Mouse (Mus musculus): ENCODE data around the gene Kif2a.
"Not testable (repeated sequence)": the region's sequence is repeated elsewhere in the genome, so short reads cannot be mapped to it uniquely, and the experiment has no call there.

The Kif2a gene

GRCm38 (mm10) chr13:107031228-107031627, 9.3 kb upstream of the Kif2a start:
- CTCF ChIA-PET = no interaction called here
- POLR2A ChIA-PET = interaction anchor here in 2 of 4 experiments (0.6 to 1.8 kb wide), 2 partner anchors 9 to 23 kb away, joined by 4 to 8 read pairs; partner anchors contain the start of gene Kif2a (in 1 of the 2)

GRCm38 (mm10) chr13:107027218-107027617, 5.3 kb upstream of the Kif2a start:
- ChIA-PET POLR2A (interaction anchor here in 1 of 4 experiments (0.8 to 1.5 kb wide), 2 partner anchors 9 to 25 kb away, joined by 3 to 4 read pairs; no protein-coding TSS in a partner anchor), CTCF (interaction anchor here in 1 of 4 experiments (0.6 to 0.7 kb wide), 2 partner anchors 75 to 131 kb away, joined by 3 to 4 read pairs; no protein-coding TSS in a partner anchor)

DNA sequence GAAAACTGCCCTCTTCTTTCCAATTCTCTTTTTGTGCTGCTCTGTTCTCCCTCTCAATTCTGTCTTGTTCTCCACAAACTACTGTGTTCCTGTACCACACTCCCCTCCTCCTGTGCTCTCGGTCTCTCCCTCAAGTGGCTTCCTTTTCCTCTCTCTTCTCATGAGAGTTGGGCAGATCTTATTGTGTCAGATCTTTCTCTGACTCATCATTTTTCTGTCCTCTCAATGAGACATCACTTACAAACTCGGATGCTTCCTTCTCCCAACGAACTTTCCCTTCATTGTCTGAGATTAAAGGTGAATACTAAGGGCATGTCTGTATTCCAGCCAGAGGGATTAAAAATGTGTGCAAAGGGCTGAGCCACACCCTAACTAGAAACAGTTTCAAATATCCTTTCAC, 3.7 kb upstream of the Kif2a start:
- ChIA-PET POLR2A (interaction anchor here in 3 of 4 experiments (0.8 to 3.9 kb wide), 5 partner anchors 8 to 13 kb away, joined by 3 to 41 read pairs (median 6); no protein-coding TSS in a partner anchor), CTCF (no interaction called here)

DNA sequence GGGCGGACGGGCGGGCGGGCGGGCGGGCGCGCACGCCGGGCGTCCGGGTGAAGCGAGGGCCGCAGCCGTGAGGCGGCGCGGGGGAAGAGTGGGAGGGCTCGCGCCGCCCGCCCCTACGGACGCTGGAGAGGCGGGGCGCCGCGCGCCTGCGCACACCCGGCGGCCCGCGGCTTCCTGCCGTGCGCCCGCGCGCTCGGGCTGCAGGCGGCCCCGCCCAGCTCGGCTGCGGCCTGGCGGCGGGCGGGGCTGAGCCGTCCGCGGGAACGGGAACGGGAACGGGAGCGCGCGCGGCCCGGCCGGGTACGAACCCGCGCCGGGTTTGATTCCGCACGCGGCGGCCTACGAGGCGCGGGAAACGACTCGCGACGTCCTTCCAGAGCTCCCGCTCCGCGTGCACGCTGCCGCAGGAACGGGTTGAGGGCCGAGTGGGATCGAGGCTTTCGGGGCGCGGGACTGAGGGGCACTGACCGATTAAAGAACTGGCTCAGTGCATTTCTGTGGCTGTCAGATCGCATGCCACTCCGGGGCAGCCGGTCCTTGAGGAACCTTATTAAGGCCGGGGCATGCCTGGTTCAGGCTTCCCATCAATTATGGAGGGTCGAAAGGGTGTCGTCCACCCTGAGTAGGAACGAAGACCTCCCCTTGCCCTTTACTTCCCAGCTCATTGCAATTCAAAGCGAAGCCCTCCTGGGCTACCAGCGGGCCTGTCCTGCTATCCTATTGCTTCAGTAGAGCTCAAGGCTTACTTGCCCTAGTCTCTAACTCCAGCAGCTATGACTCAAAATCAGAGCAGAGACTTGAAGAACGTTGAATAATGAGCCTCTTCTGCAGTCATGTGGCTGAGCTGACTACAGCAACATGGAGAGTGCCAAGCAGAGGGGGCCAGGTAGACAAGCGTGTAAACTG, 593 bp upstream of the Kif2a start:
- CTCF ChIA-PET = interaction anchor here in 2 of 4 experiments (0.7 to 1.2 kb wide), 2 partner anchors 11 to 34 kb away, joined by 3 to 4 read pairs; no protein-coding TSS in a partner anchor
- POLR2A ChIA-PET = interaction anchor here in 3 of 4 experiments (0.6 to 3.9 kb wide), 22 partner anchors 8 to 1237 kb away, joined by 3 to 41 read pairs (median 4); partner anchors contain the start of gene Dimt1 (in 2 of the 3)

DNA sequence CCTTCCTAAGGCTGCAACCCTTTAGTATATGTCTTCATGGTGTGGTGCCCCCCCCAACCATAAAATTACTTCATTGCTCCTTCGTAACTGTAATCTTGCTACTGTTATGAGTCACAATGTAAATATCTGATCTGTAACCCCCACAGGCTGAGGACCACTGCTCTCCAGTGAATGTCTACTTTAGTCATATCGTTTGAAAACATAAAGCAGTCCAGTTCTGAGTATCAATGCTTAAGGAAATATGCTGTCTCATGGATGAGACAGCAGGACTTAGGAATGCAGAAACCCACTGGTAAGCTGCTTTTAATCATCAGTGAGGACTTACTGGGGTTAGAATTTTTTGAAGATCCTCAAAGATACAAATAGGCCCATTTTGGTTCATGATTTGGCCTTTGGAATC, 2.5 kb downstream of the Kif2a start:
- ChIA-PET CTCF (no interaction called here), POLR2A (interaction anchor here in 1 of 4 experiments (2.1 kb wide), 1 partner anchor 11 kb away, joined by 10 read pairs; no protein-coding TSS in a partner anchor)

DNA sequence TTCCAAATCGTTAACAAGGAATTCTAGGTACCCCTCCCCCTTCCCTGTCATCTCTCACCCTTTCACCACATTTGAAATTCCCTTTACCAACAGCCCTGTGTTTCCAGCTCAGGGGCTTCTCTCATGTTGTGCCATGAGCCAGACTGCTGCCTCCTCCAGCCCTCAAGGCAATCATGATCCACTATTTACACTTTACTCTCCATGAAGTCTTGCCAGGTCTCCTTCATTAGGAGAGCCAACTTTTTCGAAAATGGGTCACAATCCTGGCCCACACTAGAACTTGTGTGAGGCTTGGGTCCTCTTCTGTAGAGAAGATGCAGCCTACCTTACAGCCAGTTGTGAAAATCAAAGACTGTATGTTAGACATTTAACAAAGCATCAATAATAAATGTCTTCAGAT, 8.0 kb downstream of the Kif2a start:
- ChIA-PET CTCF (interaction anchor here in 2 of 4 experiments (0.5 kb wide), 2 partner anchors 83 to 1757 kb away, joined by 3 to 5 read pairs; no protein-coding TSS in a partner anchor), POLR2A (interaction anchor here in 1 of 4 experiments (1.0 to 1.2 kb wide), 2 partner anchors 13 to 38 kb away, joined by 3 to 4 read pairs; no protein-coding TSS in a partner anchor)

- CTCF ChIA-PET = no interaction called here
- POLR2A ChIA-PET = interaction anchor here in 2 of 4 experiments (0.9 to 1.2 kb wide), 2 partner anchors 11 to 27 kb away, joined by 3 read pairs; partner anchors contain the start of gene Kif2a (in 1 of the 2)
Observed at GRCm38 (mm10) chr13:107011618-107012017, 10.3 kb downstream of the Kif2a start.

DNA sequence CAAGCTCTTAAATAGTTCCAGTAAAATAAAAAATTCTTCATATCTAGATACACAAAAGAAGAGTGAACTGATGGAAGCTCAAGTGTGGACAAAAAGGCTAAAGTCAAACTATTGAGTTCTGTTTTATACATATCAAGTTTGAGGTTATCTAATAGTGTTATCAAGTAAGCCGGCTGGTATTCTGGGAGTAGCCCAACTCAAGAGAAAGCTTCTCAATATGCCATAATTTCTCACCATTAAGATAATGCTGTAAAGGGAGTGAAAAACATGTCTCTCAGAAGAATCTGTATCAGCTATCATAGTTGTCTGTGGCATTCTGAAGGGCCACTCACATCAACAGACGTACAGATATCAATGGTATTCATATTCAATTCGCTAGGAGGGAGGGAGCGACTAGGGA, 13.8 kb downstream of the Kif2a start:
- ChIA-PET CTCF (no interaction called here), POLR2A (interaction anchor here in 1 of 4 experiments (0.8 to 2.8 kb wide), 4 partner anchors 8 to 26 kb away, joined by 3 to 10 read pairs (median 8); partner anchors contain the start of gene Kif2a)

DNA sequence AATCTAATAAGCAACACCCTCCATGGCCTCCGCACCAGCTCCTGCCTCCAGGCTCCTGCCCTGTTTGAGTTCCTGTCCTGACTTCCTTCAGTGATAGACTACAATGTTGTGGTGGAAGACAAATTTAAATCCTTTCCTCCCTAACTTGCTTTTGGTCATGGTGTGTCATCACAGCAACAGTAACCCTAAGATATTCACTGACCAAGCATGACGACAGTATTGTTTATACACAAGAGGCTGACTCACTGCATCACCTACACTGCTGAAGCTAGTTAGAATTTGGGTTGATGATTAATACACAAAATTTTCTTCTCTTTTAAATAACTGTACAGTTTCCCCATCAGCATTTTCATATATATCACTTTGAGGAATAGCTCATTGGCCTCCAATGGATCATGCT, 18.7 kb downstream of the Kif2a start:
- ChIA-PET CTCF (no interaction called here), POLR2A (interaction anchor here in 1 of 4 experiments (0.8 to 1.6 kb wide), 3 partner anchors 13 to 32 kb away, joined by 3 to 4 read pairs (median 4); no protein-coding TSS in a partner anchor)

- CTCF ChIA-PET = no interaction called here
- POLR2A ChIA-PET = interaction anchor here in 1 of 4 experiments (1.0 kb wide), 1 partner anchor 13 kb away, joined by 3 read pairs; no protein-coding TSS in a partner anchor
Observed at GRCm38 (mm10) chr13:106998671-106999070, 23.3 kb downstream of the Kif2a start.

DNA sequence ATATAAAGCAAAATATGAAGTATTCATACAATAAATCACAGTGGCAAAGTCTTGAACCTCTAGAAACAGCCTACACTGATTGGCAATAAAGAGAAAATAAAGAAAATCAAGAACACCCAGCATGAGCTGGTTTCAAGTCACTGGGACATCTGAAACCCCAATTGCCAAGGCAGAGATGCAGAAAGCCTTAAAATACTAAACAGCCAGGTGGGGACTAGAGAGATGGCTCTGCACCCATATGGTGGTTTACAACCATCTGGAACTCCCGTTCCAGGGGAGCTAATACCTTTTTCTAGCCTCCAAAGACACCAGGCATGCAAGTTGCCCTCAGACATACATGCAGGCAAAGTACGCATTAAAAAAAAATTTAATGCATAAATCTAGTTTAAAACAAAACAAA, 23.9 kb downstream of the Kif2a start:
- ChIA-PET CTCF (no interaction called here), POLR2A (interaction anchor here in 1 of 4 experiments (0.6 to 1.0 kb wide), 2 partner anchors 12 to 65 kb away, joined by 3 to 4 read pairs; no protein-coding TSS in a partner anchor)

DNA sequence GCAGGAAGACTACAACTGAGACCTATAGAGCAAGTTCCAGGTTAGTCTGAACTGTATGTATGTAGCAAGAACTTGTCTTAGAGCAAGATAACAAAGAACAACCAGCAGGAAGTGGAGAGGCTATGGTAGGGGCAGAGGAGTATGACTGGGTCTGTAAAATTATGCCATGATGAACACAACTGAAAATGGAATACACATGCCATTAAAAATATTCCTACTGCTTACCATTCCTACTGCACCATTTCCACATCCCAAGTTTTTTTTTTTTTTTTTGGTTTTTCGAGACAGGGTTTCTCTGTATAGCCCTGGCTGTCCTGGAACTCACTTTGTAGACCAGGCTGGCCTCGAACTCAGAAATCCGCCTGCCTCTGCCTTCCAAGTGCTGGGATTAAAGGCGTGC, 24.4 kb downstream of the Kif2a start:
- POLR2A ChIA-PET = interaction anchor here in 1 of 4 experiments (1.0 kb wide), 1 partner anchor 11 kb away, joined by 3 read pairs; no protein-coding TSS in a partner anchor
- CTCF ChIA-PET = not testable (repeated sequence)

DNA sequence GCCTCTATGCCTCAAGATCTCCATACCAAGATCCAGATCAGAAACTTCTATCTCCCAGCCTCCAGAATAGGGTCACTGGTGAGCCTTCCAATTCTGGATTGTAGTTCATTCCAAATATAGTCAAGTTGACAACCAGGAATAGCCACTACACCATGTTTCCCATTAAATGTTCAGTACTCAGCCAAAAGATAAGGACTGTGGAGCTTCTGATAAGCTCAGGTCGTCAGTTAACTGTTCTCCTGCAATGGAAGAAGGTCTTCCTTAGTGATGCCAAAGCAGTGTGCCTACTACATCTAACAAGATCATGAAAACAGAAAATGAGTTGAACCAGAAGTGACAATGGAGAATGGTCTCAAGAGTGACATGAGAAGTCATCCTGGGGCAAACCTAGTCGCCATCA, 25.0 kb downstream of the Kif2a start:
- ChIA-PET POLR2A (interaction anchor here in 1 of 4 experiments (0.9 kb wide), 1 partner anchor 28 kb away, joined by 3 read pairs; no protein-coding TSS in a partner anchor), CTCF (no interaction called here)

DNA sequence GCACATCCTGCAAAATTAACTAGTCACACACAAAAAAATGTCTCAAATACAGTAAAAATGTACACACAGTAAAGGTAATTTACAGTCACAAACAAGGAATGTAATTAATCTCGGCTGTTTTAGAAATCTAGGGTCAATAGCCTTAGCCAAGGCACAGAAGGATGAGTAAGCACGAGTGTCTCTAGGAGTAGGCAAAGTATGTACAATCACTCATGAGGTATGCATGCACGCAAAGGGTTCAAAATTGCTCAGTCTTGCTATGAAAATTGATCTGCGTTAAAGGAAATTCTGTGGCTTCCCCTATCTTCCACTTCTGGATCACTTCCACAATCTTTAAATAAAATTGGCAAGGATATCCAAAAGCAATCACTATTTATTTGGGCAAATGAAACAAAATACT, 60.4 kb downstream of the Kif2a start:
- ChIA-PET CTCF (no interaction called here), POLR2A (interaction anchor here in 1 of 4 experiments (2.0 to 2.4 kb wide), 2 partner anchors 11 to 22 kb away, joined by 7 to 13 read pairs; no protein-coding TSS in a partner anchor)

DNA sequence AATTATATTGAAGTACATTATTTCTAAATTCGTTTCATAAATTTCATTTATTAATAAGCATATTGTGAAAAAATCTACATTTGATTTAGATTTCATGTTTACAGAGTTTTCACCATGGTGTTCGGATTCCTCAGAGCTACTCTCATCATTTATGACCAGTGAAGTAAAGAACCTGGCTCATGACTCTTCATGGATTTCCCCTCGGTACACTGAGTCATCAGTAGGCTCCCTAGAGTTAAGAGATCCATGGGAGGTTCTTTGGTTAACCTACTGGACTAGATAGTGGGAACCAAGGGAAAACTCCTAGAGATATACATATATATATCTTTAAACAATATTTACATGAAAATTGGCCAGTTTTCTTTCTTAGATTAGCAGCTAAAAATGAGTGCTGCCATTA, 61.4 kb downstream of the Kif2a start:
- ChIA-PET CTCF (interaction anchor here in 1 of 4 experiments (1.2 kb wide), 1 partner anchor 20 kb away, joined by 3 read pairs; no protein-coding TSS in a partner anchor), POLR2A (interaction anchor here in 2 of 4 experiments (0.5 to 2.4 kb wide), 12 partner anchors 8 to 126 kb away, joined by 3 to 13 read pairs (median 4); no protein-coding TSS in a partner anchor)

DNA sequence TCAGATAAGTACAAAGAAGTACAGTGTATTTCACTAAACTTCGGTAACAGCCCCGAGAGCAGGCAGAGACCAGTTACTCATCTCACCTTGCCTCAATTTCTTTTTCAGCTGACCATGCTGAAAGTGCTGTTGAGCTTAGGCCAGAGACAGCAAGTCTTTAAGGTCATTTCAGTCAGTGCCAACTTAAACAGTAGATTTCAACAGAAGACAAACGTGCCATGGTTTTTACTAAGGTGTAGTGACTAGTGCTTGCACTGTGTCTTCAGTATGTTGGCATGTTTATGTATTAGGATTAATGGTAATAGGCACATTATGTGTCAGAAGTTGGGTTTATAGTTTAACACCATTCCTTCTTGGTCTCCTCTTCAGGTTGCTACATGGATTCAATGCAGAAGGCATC, 63.6 kb downstream of the Kif2a start:
- POLR2A ChIA-PET = interaction anchor here in 3 of 4 experiments (0.8 to 4.3 kb wide), 10 partner anchors 9 to 143 kb away, joined by 3 to 28 read pairs (median 4); partner anchors contain the start of gene Dimt1 (in 1 of the 3)
- CTCF ChIA-PET = no interaction called here

- CTCF ChIA-PET = no interaction called here
- POLR2A ChIA-PET = interaction anchor here in 3 of 4 experiments (0.8 to 4.3 kb wide), 11 partner anchors 9 to 144 kb away, joined by 3 to 28 read pairs (median 6); partner anchors contain the start of gene Dimt1 (in 2 of the 3)
Observed at GRCm38 (mm10) chr13:106957554-106957953, 64.4 kb downstream of the Kif2a start.

DNA sequence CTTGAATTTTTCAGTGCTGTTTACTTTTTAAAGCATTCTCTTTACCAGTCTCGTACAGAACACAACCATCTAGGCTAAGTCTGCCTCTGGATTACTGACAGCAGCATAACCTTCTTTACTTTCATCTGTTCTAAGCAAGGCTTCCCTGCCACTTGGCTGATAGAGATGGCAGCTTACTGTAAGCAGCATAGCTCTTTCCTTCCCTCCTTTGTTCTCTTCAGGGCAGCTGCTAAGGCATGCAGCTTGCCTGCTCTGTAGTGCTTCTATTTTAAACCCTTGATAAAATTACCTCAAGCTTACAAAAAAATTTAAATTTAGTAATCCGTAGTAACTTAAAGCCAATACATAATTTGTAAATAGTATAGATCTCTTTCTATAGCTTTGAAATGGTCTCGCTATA, 67.0 kb downstream of the Kif2a start:
- CTCF ChIA-PET = no interaction called here
- POLR2A ChIA-PET = interaction anchor here in 1 of 4 experiments (0.8 to 4.3 kb wide), 8 partner anchors 9 to 68 kb away, joined by 3 to 28 read pairs (median 4); no protein-coding TSS in a partner anchor

GRCm38 (mm10) chr13:106947583-106947982, 74.3 kb downstream of the Kif2a start:
- CTCF ChIA-PET = no interaction called here
- POLR2A ChIA-PET = interaction anchor here in 1 of 4 experiments (1.3 to 7.4 kb wide), 11 partner anchors 11 to 64 kb away, joined by 3 to 66 read pairs (median 5); partner anchors contain the start of gene Ipo11

All from embryonic stem cell, embryonic (primary cell).